Mouse (Mus musculus) spleen, postnatal 36 days (tissue): Measurements from ENCODE around the gene Vangl2.

Experiments
- DNase-seq, 2 experiments: peaks; one replicate each; pipeline ENCODE4 v3.0.0; 2022; ENCODE audit warnings: low spot score in 2 of 2, mixed read lengths in 1 of 2

Gene Vangl2

GRCm38 (mm10) chr1:172027809-172028102, 488 bp downstream of the Vangl2 start:
- DNase-seq = no peak

DNA sequence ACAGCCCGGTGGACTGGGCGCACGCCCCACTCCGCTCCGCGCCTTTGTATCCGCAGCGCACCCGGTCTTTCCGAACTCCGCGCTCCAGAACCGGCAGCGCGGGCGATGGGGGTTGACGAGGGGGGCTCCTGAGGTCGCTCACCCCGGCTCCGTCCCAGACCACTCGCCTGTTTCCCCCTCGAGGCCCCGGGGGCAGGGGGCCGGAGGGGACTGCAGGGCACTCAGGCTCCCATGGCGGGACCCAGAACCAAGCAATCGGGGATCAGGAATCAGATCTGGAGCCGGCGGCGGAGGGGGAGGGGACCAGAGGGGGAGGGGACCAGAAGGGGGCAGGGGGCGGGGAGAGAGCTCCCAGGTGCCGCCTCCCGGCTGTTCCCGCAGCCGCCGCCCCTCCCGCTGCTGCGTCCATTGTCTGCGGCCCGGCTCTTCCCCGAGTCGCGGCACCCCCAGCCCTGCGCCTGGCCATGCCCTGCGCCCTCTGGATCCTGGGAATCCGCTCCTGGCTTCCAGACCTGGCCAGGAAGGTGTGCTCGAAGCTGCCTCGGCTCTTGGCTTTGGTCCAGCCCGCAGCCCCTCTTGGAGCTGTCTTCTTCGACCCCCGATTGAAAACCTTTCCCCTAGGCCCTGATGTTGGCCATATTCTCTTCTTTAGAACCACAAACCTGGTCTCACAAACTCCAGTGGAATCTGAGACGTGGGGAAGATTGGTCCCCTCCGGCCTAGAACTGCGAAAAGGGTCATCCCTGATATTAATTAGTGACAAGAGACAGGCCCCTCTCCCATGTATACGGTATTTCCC, 1.0 kb downstream of the Vangl2 start:
- DNase-seq = peak; percentile 75

GRCm38 (mm10) chr1:172026201-172026901, 1.9 kb downstream of the Vangl2 start:
- DNase-seq = no peak

GRCm38 (mm10) chr1:172025201-172025904, 2.9 kb downstream of the Vangl2 start:
- DNase-seq = no peak

- no peak for DNase-seq
These were observed 3.9 kb downstream of the Vangl2 start for GRCm38 (mm10) chr1:172024140-172024895.

GRCm38 (mm10) chr1:172019863-172020521, 8.3 kb downstream of the Vangl2 start:
- DNase-seq = no peak

GRCm38 (mm10) chr1:172019339-172019738, 8.9 kb downstream of the Vangl2 start:
- DNase-seq = no peak

DNA sequence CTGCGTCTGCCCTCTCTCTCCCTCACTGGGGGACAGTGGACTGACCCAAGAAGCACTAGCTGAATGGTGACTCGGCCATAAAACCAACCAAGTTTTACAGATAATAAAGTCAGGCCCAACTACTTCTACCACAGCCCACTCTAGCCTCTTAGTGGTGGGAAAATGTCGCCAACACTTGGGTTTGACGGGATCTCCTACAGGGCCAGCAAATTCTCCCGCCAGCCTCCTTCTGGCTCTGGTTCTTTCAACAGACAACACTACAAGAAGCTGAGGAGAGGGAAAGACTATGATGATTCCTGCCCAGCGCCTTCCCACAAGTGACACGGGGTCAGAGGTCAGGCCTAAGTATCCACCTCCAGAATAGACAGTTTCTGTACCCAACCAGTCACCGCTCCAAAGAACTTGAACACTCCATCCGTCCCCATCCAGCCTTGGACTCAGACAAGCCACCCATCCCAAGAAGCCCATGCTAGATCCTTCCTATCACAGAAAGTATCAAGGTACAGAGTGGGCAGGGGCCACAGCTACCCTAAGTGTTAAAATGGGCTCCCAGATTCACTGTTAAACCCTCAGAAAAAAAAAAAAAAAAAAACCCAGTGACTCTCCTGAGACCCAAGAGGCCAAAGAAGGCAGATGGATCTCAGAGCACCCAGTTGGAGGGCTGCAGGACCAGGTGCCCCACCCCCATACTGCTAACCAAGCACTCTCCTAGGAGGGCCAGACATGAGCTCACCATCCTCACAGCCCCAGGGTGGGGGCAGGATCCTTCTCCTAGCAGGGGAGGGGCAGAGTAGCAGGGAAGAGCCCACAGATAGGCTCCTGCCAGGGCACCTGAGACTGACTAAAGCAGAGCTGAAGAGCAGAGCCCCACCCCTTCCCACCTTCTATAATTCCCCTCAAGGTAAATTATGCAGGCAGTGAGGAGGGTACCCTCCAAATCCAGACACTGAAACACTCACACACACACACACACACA, 9.6 kb downstream of the Vangl2 start:
- DNase-seq = no peak

DNA sequence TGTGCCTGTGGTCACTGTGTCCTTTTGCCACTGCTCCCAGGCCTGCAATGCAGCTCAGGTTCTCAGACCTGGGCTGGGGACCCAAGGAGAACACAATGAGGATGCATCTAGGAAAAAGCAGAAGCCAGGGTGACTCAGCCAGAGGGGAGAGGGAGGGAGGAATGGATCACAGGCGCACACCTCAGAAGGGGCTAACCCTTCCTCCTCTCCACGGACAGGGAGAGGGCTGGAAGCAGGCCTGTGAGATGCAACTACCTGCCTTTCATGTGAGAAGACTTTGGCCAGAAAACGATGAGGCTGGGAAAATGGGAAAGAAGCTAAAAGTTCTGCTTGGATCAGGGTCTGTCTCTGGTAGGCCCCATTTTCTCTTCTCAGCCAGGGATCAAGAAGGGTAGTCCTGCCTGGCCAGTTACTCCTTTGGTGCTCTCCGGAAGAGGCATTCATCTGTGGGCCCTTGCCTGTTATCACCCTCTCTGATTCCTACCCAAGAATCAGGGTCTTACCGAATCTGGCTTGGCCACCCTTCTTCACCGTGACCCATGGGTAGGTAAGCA, 10.7 kb downstream of the Vangl2 start:
- DNase-seq = no peak

GRCm38 (mm10) chr1:172016660-172017516, 11.4 kb downstream of the Vangl2 start:
- DNase-seq = no peak

GRCm38 (mm10) chr1:172016031-172016430, 12.2 kb downstream of the Vangl2 start:
- DNase-seq = no peak

- DNase-seq = no peak
These were observed 12.8 kb downstream of the Vangl2 start for GRCm38 (mm10) chr1:172015312-172015939.

DNA sequence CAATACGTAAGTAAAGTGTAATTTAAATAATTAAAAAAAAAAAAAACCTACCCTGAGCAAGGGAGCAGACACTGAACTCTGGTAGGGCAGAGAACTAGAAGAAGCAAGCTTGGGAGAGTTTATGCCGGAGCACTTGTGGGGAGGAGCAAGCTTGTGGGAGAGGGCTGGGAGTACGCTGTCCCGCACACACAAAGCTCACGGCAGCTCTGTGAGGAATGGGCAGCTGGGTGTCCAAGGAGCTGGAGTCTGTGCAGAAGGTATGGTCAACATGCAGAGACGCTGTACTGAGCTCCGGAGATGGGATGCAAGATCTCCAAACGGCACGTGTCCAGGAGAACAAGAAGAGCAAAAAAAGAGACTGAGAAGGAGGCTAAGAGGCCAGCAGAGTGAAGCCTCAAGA, 13.5 kb downstream of the Vangl2 start:
- no peak for DNase-seq

DNA sequence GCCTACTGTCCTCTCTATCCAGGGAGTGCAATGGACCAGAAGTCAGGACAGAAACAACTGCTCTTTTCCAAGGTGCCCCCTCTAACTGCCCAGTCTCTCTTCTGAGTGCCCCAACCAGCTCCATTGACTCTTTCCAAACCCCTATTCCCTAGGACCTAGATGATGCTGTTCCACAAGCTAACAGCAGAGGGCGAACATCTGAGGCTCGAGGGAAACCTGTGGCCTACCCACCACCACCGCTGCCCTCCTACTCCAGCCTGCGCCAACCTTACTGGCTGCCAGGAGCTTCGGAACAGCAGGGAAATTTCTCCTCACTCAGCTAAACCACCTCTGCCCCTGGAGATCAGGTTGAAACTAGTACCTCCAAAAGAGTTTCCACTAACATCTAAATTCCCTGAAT, 16.2 kb downstream of the Vangl2 start:
- no peak for DNase-seq

GRCm38 (mm10) chr1:172010042-172010824, 18.0 kb downstream of the Vangl2 start:
- no peak for DNase-seq

GRCm38 (mm10) chr1:172009406-172009805, 18.8 kb downstream of the Vangl2 start:
- DNase-seq = no peak

- DNase-seq = no peak
These were observed 19.9 kb downstream of the Vangl2 start for GRCm38 (mm10) chr1:172008351-172008750.

GRCm38 (mm10) chr1:172007761-172008160, 20.5 kb downstream of the Vangl2 start:
- no peak for DNase-seq
